Mouse (Mus musculus) sigmoid colon, adult 10 weeks (tissue): ENCODE data around the gene Slc7a3. TPM values are rescaled to one million over a fixed set of nuclear protein-coding genes. Genes with fewer than 3 reads are reported as not detected.

Experiments used
- polyA plus RNA-seq: library from polyadenylated mRNA; stranded (reverse); fragments of 350-450 nt; fragmentation: Illumina TruSeq; extraction: RNeasy Lipid Tissue Mini Kit (QIAGEN cat#74804); gene quantifications from one replicate; pipeline ENCODE4 v1.2.3, GENCODE M21; 2014; ENCODE audit warnings: low read depth, low replicate concordance

Slc7a3 gene
- 0.41 TPM for polyA plus RNA-seq

DNA sequence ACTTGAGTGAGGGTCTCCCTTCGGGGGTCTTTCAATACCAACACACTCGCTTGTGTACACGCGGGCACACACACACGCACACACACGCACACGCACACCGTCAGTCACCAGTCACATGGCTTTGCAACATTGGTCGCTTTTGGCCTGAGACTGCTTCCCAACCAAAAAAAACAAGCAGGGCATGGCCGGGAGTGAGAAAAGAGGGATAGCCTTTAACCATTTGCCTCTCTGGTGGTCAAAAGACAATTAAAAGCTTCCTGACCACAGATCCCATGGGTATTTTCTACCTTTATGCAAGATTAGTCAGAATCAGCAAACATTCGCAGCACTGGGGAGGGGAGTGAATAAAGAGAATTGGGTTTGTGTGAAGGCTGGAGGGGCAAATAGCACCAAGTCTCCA is at the start of gene Slc7a3:
Gene Slc7a3, minus strand, starts transcription at position 101 of the 400 bp plus-strand sequence.

DNA sequence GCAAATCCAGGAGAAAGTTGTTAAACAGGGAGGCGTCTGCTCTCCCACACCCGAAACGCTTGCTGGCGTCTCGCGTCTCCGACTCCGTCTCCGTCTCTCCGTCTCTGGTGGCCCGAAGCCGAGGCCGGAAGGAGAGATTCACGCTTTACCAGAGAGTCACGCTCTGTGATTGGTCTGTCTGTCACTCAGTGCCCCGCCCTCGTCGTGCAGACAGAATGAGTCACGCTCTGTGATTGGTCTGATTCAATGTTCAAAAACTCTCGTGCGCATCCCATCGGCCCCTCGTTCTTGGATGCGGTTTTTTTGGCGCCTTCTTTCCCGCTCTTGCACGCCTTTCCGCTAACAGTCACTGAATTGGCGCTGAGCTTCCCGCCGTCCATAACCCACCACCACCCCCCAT is 26.3 kb downstream of the Slc7a3 start, which contains the start of gene Tex11:
Gene Tex11, minus strand, starts transcription at position 127 of the 400 bp plus-strand sequence.

Other genes with a start within 250 kb of the Slc7a3 start
- not detected for gene Tex11, start 26.4 kb downstream of the Slc7a3 start, polyA plus RNA-seq
- gene Snx12, start 136.5 kb upstream of the Slc7a3 start, polyA plus RNA-seq = 27.7 TPM
- gene Foxo4, start 168.5 kb upstream of the Slc7a3 start, polyA plus RNA-seq = 21.3 TPM
- not detected for gene Gm614, start 178.0 kb upstream of the Slc7a3 start, polyA plus RNA-seq
- gene Il2rg, start 182.2 kb upstream of the Slc7a3 start, polyA plus RNA-seq = 37.7 TPM
- 0.60 TPM for gene Gm20489, start 183.0 kb upstream of the Slc7a3 start, polyA plus RNA-seq
- gene Med12, start 188.0 kb upstream of the Slc7a3 start, polyA plus RNA-seq = 6.8 TPM
- gene Nlgn3, start 213.1 kb upstream of the Slc7a3 start, polyA plus RNA-seq = 0.54 TPM